Mouse (Mus musculus) spleen, postnatal 10 days (tissue): ENCODE results near the gene Efna2.

ENCODE experiments used
- DNase-seq, 2 experiments: peaks; one replicate each; pipeline ENCODE4 v3.0.0; 2021 to 2022; ENCODE audit warnings: low spot score in 2 of 2

Gene Efna2

GRCm38 (mm10) chr10:80179068-80180051, at the start of gene Efna2:
TSS of gene Efna2 (plus strand) at chr10:80179482.
- peak in 1 of 2 experiments; percentile 37 for DNase-seq

- no peak for DNase-seq
These were observed 49.4 kb upstream of the Efna2 start for GRCm38 (mm10) chr10:80129846-80130245.

- DNase-seq = no peak
These were observed 48.8 kb upstream of the Efna2 start for GRCm38 (mm10) chr10:80130403-80131031.

GRCm38 (mm10) chr10:80131316-80131951, 47.8 kb upstream of the Efna2 start:
- DNase-seq = no peak

GRCm38 (mm10) chr10:80131952-80132350, 47.3 kb upstream of the Efna2 start:
- no peak for DNase-seq

- no peak for DNase-seq
These were observed 45.9 kb upstream of the Efna2 start for GRCm38 (mm10) chr10:80133226-80133849.

GRCm38 (mm10) chr10:80134421-80134820, 44.9 kb upstream of the Efna2 start:
- DNase-seq = no peak

- no peak for DNase-seq
These were observed 44.1 kb upstream of the Efna2 start for GRCm38 (mm10) chr10:80135161-80135560.

GRCm38 (mm10) chr10:80135641-80136040, 43.6 kb upstream of the Efna2 start:
- DNase-seq = no peak

- no peak for DNase-seq
These were observed 42.9 kb upstream of the Efna2 start for GRCm38 (mm10) chr10:80136179-80136951.

GRCm38 (mm10) chr10:80136952-80137625, 42.2 kb upstream of the Efna2 start:
- peak in 1 of 2 experiments; percentile 49 for DNase-seq

GRCm38 (mm10) chr10:80137626-80138552, 41.4 kb upstream of the Efna2 start:
- no peak for DNase-seq

- peak; percentile 41 to 69 for DNase-seq
These were observed 40.5 kb upstream of the Efna2 start, which contains the start of gene Atp5d for GRCm38 (mm10) chr10:80138553-80139438. TSS of gene Atp5d (plus strand) at chr10:80138632.

- DNase-seq = no peak
These were observed 39.9 kb upstream of the Efna2 start for GRCm38 (mm10) chr10:80139439-80139775.

GRCm38 (mm10) chr10:80139975-80140665, 39.2 kb upstream of the Efna2 start:
- no peak for DNase-seq

- DNase-seq = no peak
These were observed 38.6 kb upstream of the Efna2 start, which contains the start of gene Cbarp for GRCm38 (mm10) chr10:80140666-80141035. TSS of gene Cbarp (minus strand) at chr10:80140835.

- DNase-seq = peak; percentile 86 to 95
These were observed 38.0 kb upstream of the Efna2 start for GRCm38 (mm10) chr10:80141243-80141642.
